Mouse (Mus musculus): Measurements from ENCODE around the gene Rhof.

Rhof gene

DNA sequence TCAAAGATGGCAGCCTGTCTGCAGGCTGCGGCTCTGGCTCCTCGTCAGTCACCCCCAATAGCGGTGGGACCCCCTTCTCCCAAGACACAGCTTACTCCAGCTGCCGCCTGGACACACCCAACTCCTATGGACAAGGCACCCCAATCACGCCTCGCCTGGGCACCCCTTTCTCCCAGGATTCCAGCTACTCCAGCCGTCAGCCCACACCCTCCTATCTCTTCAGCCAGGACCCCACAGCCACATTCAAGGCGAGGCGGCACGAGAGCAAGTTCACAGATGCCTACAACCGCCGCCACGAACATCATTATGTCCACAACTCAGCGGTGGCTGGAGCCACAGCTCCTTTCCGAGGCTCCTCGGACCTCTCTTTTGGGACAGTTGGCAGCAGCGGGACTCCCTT, 15.1 kb upstream of the Rhof start:
- DNase-seq: no peak

GRCm38 (mm10) chr5:123146357-123146756, 13.9 kb upstream of the Rhof start:
- DNase-seq: no peak

- no peak for DNase-seq
Observed at GRCm38 (mm10) chr5:123144746-123145590, 12.5 kb upstream of the Rhof start.

GRCm38 (mm10) chr5:123143971-123144745, 11.7 kb upstream of the Rhof start:
- no peak for DNase-seq

- DNase-seq: no peak
Observed at GRCm38 (mm10) chr5:123143251-123143970, 10.9 kb upstream of the Rhof start.

- no peak for DNase-seq
Observed at GRCm38 (mm10) chr5:123142161-123143157, 10.0 kb upstream of the Rhof start, which contains the start of gene Setd1b. TSS of gene Setd1b (plus strand) at chr5:123142193.

DNA sequence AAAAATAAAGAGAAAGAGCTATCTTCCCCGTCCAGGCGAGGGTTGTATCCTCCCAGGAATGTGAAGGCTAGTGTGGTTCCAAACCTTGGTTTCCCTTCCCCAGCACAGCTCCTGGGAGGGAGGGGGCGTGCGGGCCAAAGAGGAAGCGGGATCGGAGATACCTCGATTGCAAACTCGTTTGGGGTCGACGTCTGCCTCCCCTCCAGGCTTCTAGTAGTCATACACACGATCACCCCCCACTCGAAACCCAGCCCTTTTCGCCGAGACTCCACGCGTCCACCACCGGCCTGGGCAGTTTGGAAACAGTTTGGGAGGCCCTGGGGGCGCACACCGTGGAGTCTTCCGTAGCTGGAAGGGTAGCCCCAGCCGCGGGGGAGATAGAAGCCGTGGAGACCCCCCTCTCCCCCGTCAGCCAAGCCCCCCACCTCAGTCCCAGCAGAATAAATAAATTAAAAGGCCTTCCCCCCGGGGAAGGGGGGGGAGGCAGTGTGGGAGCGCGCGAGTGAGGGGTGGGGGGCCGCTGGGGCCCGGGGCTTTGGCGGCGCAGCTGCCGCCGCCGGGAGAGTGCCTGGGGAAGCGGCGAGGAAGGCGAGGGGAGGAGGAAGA, 9.2 kb upstream of the Rhof start:
- DNase-seq: no peak

GRCm38 (mm10) chr5:123140694-123141554, 8.4 kb upstream of the Rhof start:
- peak; percentile 95 for DNase-seq

DNA sequence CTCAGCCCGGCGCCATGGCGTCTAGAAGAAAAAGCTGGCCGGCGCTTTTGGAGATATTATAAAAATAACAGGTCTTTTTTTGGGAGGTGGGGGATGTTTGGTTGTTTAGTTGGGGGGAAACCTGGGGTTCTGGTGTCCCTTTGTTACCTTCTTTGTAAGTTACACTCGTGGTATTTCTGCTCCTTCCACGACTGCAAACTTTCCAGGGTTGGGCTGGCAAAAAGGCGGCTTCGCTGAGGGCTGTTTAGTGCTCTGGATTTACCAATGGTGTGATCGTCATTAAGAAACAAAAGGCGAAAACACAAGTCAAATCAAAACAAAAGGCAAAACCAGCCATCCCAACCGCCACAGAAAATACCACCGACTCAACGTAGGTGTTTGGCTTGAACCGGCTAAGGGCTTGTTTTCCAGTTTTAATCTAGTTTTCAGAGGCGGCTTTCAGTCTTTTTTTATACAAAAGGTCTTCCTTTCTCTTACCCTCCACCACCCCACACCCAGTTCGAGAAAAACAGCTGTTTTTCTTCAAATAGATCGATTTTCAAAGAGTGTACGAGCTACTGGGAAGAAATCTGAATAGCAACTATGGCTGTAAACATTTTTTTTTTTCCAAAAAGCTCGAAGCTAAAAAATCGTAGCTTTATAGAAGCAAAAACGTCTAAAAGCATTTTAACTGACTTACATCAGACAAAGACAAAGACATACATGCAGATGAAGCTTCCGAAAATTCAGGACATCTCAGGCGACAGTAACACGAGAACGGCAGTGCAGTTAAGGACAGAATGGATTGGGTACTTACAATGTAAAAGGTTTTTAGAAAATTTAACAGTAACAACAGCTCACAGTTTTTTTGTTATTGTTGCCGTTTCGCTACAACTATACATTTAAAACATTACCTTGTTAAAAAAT, 7.5 kb upstream of the Rhof start:
- DNase-seq: no peak

- DNase-seq: peak; percentile 89
Observed at GRCm38 (mm10) chr5:123138953-123139721, 6.6 kb upstream of the Rhof start.

- no peak for DNase-seq
Observed at GRCm38 (mm10) chr5:123138230-123138911, 5.9 kb upstream of the Rhof start.

- no peak for DNase-seq
Observed at GRCm38 (mm10) chr5:123137910-123138229, 5.4 kb upstream of the Rhof start.

DNA sequence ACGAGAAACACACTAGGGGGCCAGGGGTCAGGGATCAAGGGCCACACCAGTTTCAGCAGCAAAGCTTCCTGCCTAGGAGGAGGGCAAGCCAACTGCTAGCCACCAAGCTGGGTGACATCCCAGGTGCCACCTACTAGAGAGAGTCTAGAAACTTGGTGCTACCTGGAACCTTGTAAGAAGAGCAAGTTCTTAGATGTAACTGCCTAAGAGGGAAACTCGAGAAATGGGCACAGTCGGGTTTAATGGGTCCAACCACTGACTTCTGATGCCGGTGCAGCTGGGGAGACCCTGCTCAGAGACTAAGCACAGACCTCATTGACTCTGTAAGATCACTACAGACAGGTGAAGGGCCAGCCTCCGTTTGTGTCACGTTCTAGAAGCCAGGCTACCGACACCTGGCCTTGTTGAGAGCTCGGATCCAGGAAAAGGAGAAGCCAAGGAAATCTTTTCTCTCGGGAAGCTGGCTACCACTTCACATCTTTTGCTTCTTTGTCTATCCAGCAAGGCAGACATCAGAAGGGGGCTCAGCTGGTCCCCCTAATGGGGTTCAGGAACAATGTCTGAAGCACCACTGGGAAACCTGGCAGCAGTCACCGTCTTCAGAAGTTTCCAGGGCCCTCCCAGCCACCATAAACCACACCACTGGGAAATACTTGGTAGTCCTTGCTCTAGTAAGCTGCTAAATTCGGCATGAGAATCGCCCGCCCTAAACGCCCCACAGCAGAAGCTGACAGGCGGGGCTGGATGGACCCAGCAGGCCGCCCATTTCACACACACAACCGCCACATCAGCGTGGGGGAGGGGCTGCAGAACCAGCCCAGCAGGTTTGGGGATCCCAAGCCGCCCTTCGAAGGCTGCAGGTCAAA, 4.8 kb upstream of the Rhof start:
- DNase-seq: peak; percentile 68

DNA sequence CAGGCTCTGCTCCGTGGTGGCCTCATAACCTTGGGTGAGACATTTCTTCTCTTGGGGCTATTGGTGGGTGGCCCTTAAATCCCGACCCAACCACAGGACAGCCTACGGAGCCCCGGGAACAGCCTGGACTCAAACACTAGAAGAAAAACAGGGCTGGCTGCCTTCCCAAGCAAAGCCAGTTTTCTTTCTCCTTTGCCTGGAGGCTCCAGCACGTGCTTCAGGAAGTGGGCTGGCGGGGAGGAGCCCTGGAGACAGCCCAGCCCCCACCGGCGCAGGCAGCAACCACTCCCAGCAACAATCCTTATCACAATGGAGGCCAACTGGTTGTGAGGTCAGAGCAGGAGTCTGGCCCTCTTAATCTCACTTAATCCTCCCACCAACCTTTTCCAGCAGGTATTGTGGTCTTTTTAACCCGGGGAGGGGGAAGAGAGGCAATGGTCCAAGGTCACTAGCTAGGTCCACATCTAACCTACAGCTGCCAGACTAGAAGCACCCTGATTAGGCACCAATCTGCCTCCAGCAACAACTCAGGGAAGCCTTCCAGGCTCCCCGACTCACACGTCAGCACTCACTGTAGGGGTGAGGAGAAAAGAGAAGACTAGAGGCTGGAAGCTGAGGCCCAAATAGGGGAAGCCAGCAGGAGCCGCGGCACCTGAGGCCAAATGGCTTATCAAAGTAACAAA, 4.0 kb upstream of the Rhof start:
- DNase-seq: peak; percentile 88

DNA sequence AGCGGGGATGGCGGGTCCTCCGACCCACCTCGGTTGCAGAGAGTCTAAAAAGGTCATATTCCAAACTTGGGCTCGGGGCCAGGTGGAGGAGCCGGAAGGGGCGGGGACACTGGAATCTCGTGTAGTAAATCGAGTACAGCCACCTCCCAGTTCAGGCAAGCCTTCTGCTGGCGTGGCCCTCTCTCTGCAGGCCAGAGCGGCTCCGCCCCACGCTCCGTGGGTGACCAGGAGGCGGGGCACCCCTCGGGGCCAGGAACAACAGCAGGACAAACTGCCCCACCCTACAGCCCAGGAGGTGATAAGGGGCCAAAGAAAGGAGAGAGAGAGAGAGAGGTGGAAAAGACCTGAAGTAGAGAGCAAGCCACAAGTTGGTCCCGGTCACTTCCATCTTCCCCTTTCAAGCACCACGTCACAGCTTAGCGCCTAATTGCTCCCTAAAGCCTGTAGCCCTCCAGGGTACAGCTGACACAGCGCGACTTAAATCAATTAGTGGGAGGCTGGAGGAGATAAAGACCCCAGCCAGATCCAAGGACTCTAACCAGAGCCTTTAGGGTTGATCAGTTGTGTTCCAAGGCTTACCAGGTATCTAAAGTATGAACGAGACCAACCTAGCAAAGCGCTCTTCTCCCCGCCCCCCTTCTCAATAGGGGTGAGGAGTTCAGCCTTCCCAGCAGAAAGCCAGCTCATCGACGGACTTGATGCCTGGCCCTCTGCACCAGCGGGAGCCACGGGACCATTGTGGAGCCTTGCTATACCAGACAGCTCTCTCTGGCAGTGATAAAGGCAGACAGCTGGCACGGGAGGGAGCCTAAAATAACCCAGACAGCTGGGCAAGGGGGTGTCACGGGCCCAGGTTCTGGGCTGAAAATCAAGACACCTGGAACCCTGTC, 3.2 kb upstream of the Rhof start:
- DNase-seq: peak; percentile 77

Data from layer of hippocampus, adult 9-11 months (tissue).